Mouse (Mus musculus): Measurements from ENCODE around the gene Hist2h3b. TPM values are rescaled to one million over a fixed set of nuclear protein-coding genes. Genes with fewer than 3 reads are reported as not detected.
A peak's percentile ranks its signal among the peaks of the same experiment; 100 is the strongest.

Hist2h3b gene
- polyA plus RNA-seq, 1 experiment, result 11.3 TPM

DNA sequence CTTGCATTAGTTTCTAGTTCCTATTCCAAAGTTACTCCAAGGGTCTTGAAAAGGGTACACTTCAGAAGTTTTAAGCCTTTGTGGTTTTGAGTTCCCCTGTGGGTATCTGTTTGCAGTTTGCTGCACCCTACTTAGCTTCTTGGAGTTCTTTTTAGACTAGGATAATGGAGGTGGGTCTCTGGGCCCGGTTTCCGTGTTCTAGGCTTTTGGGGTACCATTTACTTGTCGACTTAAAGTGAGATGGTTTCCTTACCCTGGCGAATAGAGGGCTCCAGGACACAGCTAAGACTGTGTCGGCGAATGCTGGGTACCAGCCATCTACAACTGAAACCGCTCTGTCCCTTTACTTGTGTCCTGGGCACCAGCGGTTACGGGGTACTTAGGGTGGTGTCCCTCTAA, 46.8 kb upstream of the Hist2h3b start:
- no peak for TF ChIP-seq MYOD1 (IDR thresholded peaks at IDR 0.05; ENCODE audit: control insufficient read depth, insufficient read length, low read depth)
- no peak for TF ChIP-seq MYOG (IDR thresholded peaks at IDR 0.05; ENCODE audit: control insufficient read depth, extremely low read depth, insufficient read length)
- TF ChIP-seq MAX (IDR thresholded peaks at IDR 0.05), result no peak
- TF ChIP-seq FOSL1 (IDR thresholded peaks at IDR 0.05; ENCODE audit: insufficient read depth, low read length, poor library complexity, severe bottlenecking), result no peak
- no peak for TF ChIP-seq USF1 (IDR thresholded peaks at IDR 0.05; ENCODE audit: low read depth)
- TF ChIP-seq CTCF (IDR thresholded peaks at IDR 0.05; ENCODE audit: control insufficient read depth, insufficient read depth, insufficient read length), result no peak
- TF ChIP-seq CEBPB (IDR thresholded peaks at IDR 0.05; ENCODE audit: low read depth), result no peak
- H3K79me3 ChIP-seq (ENCODE audit: low read depth), result no peaks in the 10 kb centered on the region
- no peaks in the 10 kb centered on the region for H3K79me2 ChIP-seq (ENCODE audit: control insufficient read depth, insufficient read depth)
- H3K4me3 ChIP-seq (ENCODE audit: insufficient read depth, poor library complexity, severe bottlenecking), result peak overlapping the region; percentile 12
- H3K27me3 ChIP-seq (ENCODE audit: control insufficient read depth, insufficient read depth, insufficient read length), result no peaks in the 10 kb centered on the region
- H3K36me3 ChIP-seq (ENCODE audit: control insufficient read depth, insufficient read depth), result no peaks in the 10 kb centered on the region
- H3ac ChIP-seq (ENCODE audit: control insufficient read depth, insufficient read length, low read depth), result peak overlapping the region; percentile 64

DNA sequence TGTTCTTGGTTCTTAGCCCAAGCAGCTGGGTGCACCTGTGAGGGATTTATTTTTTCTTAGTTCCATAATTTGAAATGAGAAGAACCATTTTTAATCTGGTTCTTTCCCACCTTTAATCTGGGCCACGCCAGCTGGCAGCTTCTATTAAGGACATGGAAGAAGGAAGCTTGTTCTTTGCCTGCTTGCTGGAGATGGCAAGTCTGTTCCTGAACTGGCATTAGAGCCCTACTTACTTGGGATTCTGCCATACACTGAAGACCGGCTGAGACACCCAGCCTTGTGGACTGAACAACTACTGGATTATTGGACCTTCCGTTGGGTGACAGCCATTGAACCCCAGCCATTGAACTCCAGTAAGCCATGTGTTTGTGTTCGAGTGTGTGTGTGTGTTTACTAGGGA, 45.7 kb upstream of the Hist2h3b start:
- H3K4me3 ChIP-seq (ENCODE audit: insufficient read depth, poor library complexity, severe bottlenecking), result no peak overlapping the region
- TF ChIP-seq USF1 (IDR thresholded peaks at IDR 0.05; ENCODE audit: low read depth) (no peak), MYOG (IDR thresholded peaks at IDR 0.05; ENCODE audit: control insufficient read depth, extremely low read depth, insufficient read length) (no peak), MAX (IDR thresholded peaks at IDR 0.05) (no peak), FOSL1 (IDR thresholded peaks at IDR 0.05; ENCODE audit: insufficient read depth, low read length, poor library complexity, severe bottlenecking) (no peak), MYOD1 (IDR thresholded peaks at IDR 0.05; ENCODE audit: control insufficient read depth, insufficient read length, low read depth) (no peak), CEBPB (IDR thresholded peaks at IDR 0.05; ENCODE audit: low read depth) (no peak), CTCF (IDR thresholded peaks at IDR 0.05; ENCODE audit: control insufficient read depth, insufficient read depth, insufficient read length) (no peak)

GRCm38 (mm10) chr3:96225421-96225820, 43.0 kb upstream of the Hist2h3b start:
- H3K79me3 ChIP-seq (ENCODE audit: low read depth), result no peaks in the 10 kb centered on the region
- TF ChIP-seq CTCF (IDR thresholded peaks at IDR 0.05; ENCODE audit: control insufficient read depth, insufficient read depth, insufficient read length), result no peak
- no peak for TF ChIP-seq CEBPB (IDR thresholded peaks at IDR 0.05; ENCODE audit: low read depth)
- no peak for TF ChIP-seq MAX (IDR thresholded peaks at IDR 0.05)
- no peak for TF ChIP-seq FOSL1 (IDR thresholded peaks at IDR 0.05; ENCODE audit: insufficient read depth, low read length, poor library complexity, severe bottlenecking)
- TF ChIP-seq USF1 (IDR thresholded peaks at IDR 0.05; ENCODE audit: low read depth), result no peak
- no peak for TF ChIP-seq MYOG (IDR thresholded peaks at IDR 0.05; ENCODE audit: control insufficient read depth, extremely low read depth, insufficient read length)
- TF ChIP-seq MYOD1 (IDR thresholded peaks at IDR 0.05; ENCODE audit: control insufficient read depth, insufficient read length, low read depth), result no peak
- no peaks in the 10 kb centered on the region for H3K27me3 ChIP-seq (ENCODE audit: control insufficient read depth, insufficient read depth, insufficient read length)
- no peak overlapping the region for H3ac ChIP-seq (ENCODE audit: control insufficient read depth, insufficient read length, low read depth)
- no peak overlapping the region for H3K4me3 ChIP-seq (ENCODE audit: insufficient read depth, poor library complexity, severe bottlenecking)
- H3K36me3 ChIP-seq (ENCODE audit: control insufficient read depth, insufficient read depth), result no peaks in the 10 kb centered on the region
- no peaks in the 10 kb centered on the region for H3K79me2 ChIP-seq (ENCODE audit: control insufficient read depth, insufficient read depth)

More for the DNA sequence above, 45.7 kb upstream of the Hist2h3b start:
- Histone ChIP-seq H3K27me3 (ENCODE audit: control insufficient read depth, insufficient read depth, insufficient read length) (no peaks in the 10 kb centered on the region), H3ac (ENCODE audit: control insufficient read depth, insufficient read length, low read depth) (no peak overlapping the region), H3K36me3 (ENCODE audit: control insufficient read depth, insufficient read depth) (no peaks in the 10 kb centered on the region), H3K79me2 (ENCODE audit: control insufficient read depth, insufficient read depth) (no peaks in the 10 kb centered on the region), H3K79me3 (ENCODE audit: low read depth) (no peaks in the 10 kb centered on the region)

DNA sequence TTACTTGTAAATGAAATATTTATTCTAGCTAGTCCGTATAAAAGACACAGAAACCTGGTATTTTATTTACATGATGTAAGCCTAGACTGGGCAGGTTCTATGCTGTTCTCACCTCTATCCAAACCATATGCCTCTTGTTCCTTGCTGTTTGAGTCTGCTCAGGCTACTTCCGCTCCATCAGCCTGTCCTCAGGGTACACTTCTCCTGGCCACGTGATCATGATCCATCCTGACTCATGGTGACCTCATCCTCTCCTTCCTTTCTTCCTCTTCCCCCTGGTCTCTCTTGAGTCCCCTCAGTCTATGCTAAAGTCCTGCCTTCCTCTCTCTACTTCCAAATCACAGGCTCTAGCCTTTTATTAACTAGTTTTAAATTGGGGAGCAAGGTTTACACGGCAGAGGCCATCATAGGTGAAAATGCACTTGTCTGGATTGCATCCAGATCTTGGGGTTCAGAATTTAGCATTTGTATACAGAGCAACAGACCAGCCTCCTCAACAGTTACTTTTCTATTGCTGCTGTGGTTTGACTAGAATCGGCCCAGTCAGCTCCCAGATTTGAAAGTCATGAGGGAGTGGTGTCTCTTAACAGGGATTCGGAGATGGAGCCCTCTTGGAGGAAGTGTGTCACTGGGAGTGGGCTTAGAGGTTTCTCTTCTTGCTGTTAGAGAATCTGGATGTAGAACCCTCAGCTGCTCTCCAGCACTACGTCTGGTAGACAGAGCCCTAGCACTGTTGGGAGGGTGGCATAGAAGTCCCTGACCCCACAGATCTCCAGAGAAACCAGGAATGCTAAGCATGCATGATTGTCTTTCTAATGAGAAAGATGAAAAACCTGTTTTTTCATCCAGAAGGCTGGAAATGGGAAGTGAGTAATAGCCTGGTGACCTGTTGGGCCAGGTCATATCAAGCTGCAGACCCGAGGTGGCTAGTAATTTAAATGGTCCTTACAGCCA, 41.5 kb upstream of the Hist2h3b start:
- no peaks in the 10 kb centered on the region for H3K79me2 ChIP-seq (ENCODE audit: control insufficient read depth, insufficient read depth)
- H3K27me3 ChIP-seq (ENCODE audit: control insufficient read depth, insufficient read depth, insufficient read length), result no peaks in the 10 kb centered on the region
- no peaks in the 10 kb centered on the region for H3K36me3 ChIP-seq (ENCODE audit: control insufficient read depth, insufficient read depth)
- TF ChIP-seq FOSL1 (IDR thresholded peaks at IDR 0.05; ENCODE audit: insufficient read depth, low read length, poor library complexity, severe bottlenecking) (peak; percentile 79), USF1 (IDR thresholded peaks at IDR 0.05; ENCODE audit: low read depth) (peak; percentile 100), MAX (IDR thresholded peaks at IDR 0.05) (peak; percentile 82), CEBPB (IDR thresholded peaks at IDR 0.05; ENCODE audit: low read depth) (no peak)
- H3ac ChIP-seq (ENCODE audit: control insufficient read depth, insufficient read length, low read depth), result peak overlapping the region; percentile 12
- no peak overlapping the region for H3K4me3 ChIP-seq (ENCODE audit: insufficient read depth, poor library complexity, severe bottlenecking)
- H3K79me3 ChIP-seq (ENCODE audit: low read depth), result no peaks in the 10 kb centered on the region

DNA sequence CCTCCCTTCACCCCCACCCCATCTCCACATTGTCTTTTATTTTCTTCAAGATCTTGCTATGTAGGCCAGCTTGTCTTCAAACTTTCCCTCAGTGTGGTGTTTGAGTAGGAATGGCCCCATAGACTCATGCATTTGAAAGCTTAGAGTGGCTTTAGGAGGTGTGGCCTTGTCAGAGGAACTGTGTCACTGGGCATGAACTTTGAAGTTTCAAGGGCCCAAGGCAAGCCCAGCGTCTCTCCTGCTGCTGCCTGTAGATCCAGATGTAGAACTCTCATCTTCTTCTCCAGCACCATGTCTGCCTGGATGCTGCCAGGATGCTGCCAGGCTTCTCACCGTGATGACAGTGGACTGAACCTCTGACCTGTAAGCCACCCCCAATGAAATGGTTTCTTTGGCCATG, 39.6 kb upstream of the Hist2h3b start:
- Histone ChIP-seq H3K79me3 (ENCODE audit: low read depth) (no peaks in the 10 kb centered on the region), H3K27me3 (ENCODE audit: control insufficient read depth, insufficient read depth, insufficient read length) (no peaks in the 10 kb centered on the region), H3K36me3 (ENCODE audit: control insufficient read depth, insufficient read depth) (no peaks in the 10 kb centered on the region), H3K4me3 (ENCODE audit: insufficient read depth, poor library complexity, severe bottlenecking) (no peak overlapping the region), H3ac (ENCODE audit: control insufficient read depth, insufficient read length, low read depth) (no peak overlapping the region), H3K79me2 (ENCODE audit: control insufficient read depth, insufficient read depth) (no peaks in the 10 kb centered on the region)
- TF ChIP-seq CEBPB (IDR thresholded peaks at IDR 0.05; ENCODE audit: low read depth), result no peak
- no peak for TF ChIP-seq USF1 (IDR thresholded peaks at IDR 0.05; ENCODE audit: low read depth)
- no peak for TF ChIP-seq FOSL1 (IDR thresholded peaks at IDR 0.05; ENCODE audit: insufficient read depth, low read length, poor library complexity, severe bottlenecking)
- TF ChIP-seq MAX (IDR thresholded peaks at IDR 0.05), result no peak
- TF ChIP-seq MYOD1 (IDR thresholded peaks at IDR 0.05; ENCODE audit: control insufficient read depth, insufficient read length, low read depth), result no peak
- TF ChIP-seq MYOG (IDR thresholded peaks at IDR 0.05; ENCODE audit: control insufficient read depth, extremely low read depth, insufficient read length), result no peak
- no peak for TF ChIP-seq CTCF (IDR thresholded peaks at IDR 0.05; ENCODE audit: control insufficient read depth, insufficient read depth, insufficient read length)
